In the genomic region with DNA sequence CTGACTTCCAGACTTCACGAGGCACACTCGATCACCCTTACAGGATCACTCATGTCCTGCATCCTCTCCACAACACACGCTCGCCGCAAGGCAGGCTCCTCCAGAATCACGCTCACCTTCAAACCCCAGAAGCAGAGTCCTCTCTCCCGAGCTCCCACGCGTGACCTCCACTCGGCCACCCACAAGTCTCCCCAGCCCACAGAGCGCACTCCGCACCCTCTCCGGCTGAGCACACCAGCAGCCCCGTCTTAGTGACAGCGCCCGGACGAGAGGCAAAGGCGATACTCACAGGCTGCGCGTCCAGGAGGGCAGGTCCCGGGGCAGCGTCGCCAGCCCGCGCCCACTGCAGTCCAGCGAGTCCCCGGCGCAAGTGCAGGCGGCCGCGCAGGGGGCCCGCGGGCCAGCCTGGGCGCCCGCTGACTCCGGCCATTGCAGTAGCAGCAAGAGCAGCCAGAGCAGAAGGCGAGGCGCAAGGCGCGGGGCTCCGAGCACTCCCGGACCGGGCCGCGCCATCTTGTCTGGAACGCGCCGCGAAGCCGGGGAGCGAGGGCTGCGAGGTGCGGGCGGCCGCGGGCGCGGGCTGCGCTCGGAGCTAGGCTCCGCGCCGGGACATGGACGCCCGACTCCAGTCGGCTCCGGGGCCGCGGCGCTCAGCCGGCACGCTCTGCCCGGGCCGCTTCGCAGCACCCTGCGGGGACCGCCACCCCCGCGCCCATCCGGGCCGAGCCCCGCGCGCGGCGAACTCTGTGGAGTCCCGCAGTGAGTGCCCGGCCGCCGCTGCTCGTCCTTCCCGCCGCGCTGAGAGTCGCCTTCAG, we compare ENCODE assay signal across 8 mouse cellular contexts. TPM values are rescaled to one million over a fixed set of nuclear protein-coding genes. Genes with fewer than 3 reads are reported as not detected.
A peak's percentile ranks its signal among the peaks of the same experiment; 100 is the strongest.
DNase-seq lines count a peak whose midpoint lies in the region; ATAC-seq and TF ChIP-seq lines count a peak whose summit lies in the region.

No protein-coding gene starts in this region.

- no peaks in the 10 kb centered on the region for H3K36me3 ChIP-seq in erythroblast, embryonic 14.5 days (ENCODE audit: control insufficient read depth)
- H3K36me3 ChIP-seq in midbrain, embryonic 15.5 days (replicated peaks), result no peaks in the 10 kb centered on the region
- H3K36me3 ChIP-seq in stomach, postnatal 0 days (ENCODE audit: control insufficient read depth, insufficient read depth, low read length), result no peaks in the 10 kb centered on the region

- under 1% methylated on average over 84 of the region's 95 CpGs for WGBS in midbrain, embryonic 15.5 days
- under 1% methylated on average over 63 of the region's 95 CpGs for WGBS in stomach, postnatal 0 days

- no peak for TF ChIP-seq EP300 in stomach, postnatal 0 days (optimal IDR thresholded peaks at IDR 0.05)

- peak overlapping the region; percentile 85 for H3K9ac ChIP-seq in midbrain, embryonic 15.5 days
- peak overlapping the region; percentile 89 for H3K9ac ChIP-seq in stomach, postnatal 0 days (ENCODE audit: low read length)

- H3K27me3 ChIP-seq in erythroblast, embryonic 14.5 days (ENCODE audit: control insufficient read depth), result peaks cover 64% of the 10 kb centered on the region
- no peaks in the 10 kb centered on the region for H3K27me3 ChIP-seq in midbrain, embryonic 15.5 days (replicated peaks)
- no peaks in the 10 kb centered on the region for H3K27me3 ChIP-seq in stomach, postnatal 0 days (ENCODE audit: control insufficient read depth, insufficient read depth, low read length)

- intact Hi-C loops in left cerebral cortex, postnatal 4 days (cut with DNase I), result loop anchor here (5.0 kb wide), 1 partner anchor 77 kb away; no protein-coding TSS in a partner anchor

- ATAC-seq in midbrain, embryonic 15.5 days (replicated peaks), result peak; percentile 57
- peak; percentile 29 for ATAC-seq in stomach, postnatal 0 days (ENCODE audit: low FRiP score, low TSS enrichment)

- TF ChIP-seq CTCF in stomach, postnatal 0 days (IDR thresholded peaks at IDR 0.05; ENCODE audit: low read depth), result no peak

- peak overlapping the region; percentile 75 for H3K4me3 ChIP-seq in erythroblast, embryonic 14.5 days (replicated peaks)
- H3K4me3 ChIP-seq in midbrain, embryonic 15.5 days, result peak overlapping the region; percentile 76
- H3K4me3 ChIP-seq in stomach, postnatal 0 days (ENCODE audit: low read depth, low read length), result peak overlapping the region; percentile 89

- H3K9me3 ChIP-seq in erythroblast, embryonic 14.5 days (ENCODE audit: control insufficient read depth, low read length), result no peaks in the 10 kb centered on the region; the same call in 1 of the 2 replicates
- no peaks in the 10 kb centered on the region for H3K9me3 ChIP-seq in midbrain, embryonic 15.5 days
- no peaks in the 10 kb centered on the region for H3K9me3 ChIP-seq in stomach, postnatal 0 days (ENCODE audit: control insufficient read depth, low read length)

- H3K4me2 ChIP-seq in midbrain, embryonic 15.5 days, result peak overlapping the region; percentile 92
- peak overlapping the region; percentile 79 for H3K4me2 ChIP-seq in stomach, postnatal 0 days (replicated peaks; ENCODE audit: low read depth)

- peaks cover 35% of the 10 kb centered on the region for H3K4me1 ChIP-seq in erythroblast, embryonic 14.5 days (ENCODE audit: control insufficient read depth)
- peaks cover 51% of the 10 kb centered on the region for H3K4me1 ChIP-seq in midbrain, embryonic 15.5 days
- H3K4me1 ChIP-seq in stomach, postnatal 0 days (replicated peaks; ENCODE audit: control insufficient read depth, insufficient read depth), result peaks cover 13% of the 10 kb centered on the region

- peak; percentile 75 for DNase-seq in embryo, embryonic 11 days
- DNase-seq in embryo, embryonic 10.5 days (ENCODE audit: low spot score), result no peak
- peak; percentile 65 for DNase-seq in adrenal gland, postnatal 10 days
- DNase-seq in heart, postnatal 4 days, result peak; percentile 60
- DNase-seq in left cerebral cortex, postnatal 4 days, result peak; percentile 32
- peak; percentile 63 for DNase-seq in stomach, postnatal 0 days (ENCODE audit: low spot score)

- H3K27ac ChIP-seq in midbrain, embryonic 15.5 days, result peak overlapping the region; percentile 80
- peak overlapping the region; percentile 95 for H3K27ac ChIP-seq in stomach, postnatal 0 days (replicated peaks)

RNA-seq across cellular contexts. Expression of gene Lrig1, which starts 0.6 kb away (rescaled TPM):
- total RNA-seq in adrenal gland, postnatal 10 days (2021), result 10 to 100 TPM; 21.6 to 25.3 TPM
- 0.06 and 0.10 TPM in 2 replicates for polyA plus RNA-seq in erythroblast, embryonic 14.5 days (2012)
- 10 to 100 TPM; 25.0 to 26.9 TPM for total RNA-seq in heart, postnatal 4 days (2021)
- 10 to 100 TPM; 28.3 to 32.8 TPM for total RNA-seq in left cerebral cortex, postnatal 4 days (2021)
- polyA plus RNA-seq in midbrain, embryonic 15.5 days (2015; fragmentation: Nextera tagmentation; extraction: Ambion mirVana), result 16.0 and 18.7 TPM in 2 replicates
- 15.2 and 19.6 TPM in 2 replicates for polyA plus RNA-seq in stomach, postnatal 0 days (2015; fragmentation: Nextera tagmentation; extraction: Ambion mirVana)
